Mouse (Mus musculus): Measurements from ENCODE around the gene Tnr. TPM values are rescaled to one million over a fixed set of nuclear protein-coding genes. Genes with fewer than 3 reads are reported as not detected.

Tnr gene
- under 1 TPM; 0.02 to 0.36 TPM for polyA plus RNA-seq (2017; shearing (Covaris generic))

DNA sequence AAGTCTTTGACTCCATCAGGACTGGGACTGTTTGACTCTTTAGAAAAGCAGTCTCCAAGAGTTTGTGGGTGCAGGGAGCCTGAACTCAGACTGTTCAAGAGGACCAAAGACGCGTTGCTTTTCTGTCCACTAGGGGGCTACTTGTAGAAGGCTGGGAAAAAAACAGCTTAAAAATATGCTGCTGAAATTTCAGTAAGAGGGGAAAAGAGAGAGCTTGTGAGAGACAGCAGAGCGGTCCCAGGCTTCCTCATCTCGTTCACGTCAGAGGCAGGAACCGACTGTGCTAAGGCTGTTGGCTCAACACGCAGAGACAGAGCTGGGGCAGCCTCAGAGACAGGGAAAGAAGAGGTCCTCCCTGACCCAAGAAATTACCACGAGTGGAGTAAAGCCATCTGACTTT, at the start of gene Tnr:
Gene Tnr, plus strand, starts transcription at position 192 of the 400 bp plus-strand sequence.

Measured in activated CD4-positive, CD25-positive, alpha-beta regulatory T cell (primary cell).